Mouse (Mus musculus) duodenum, adult 2 months (tissue): Measurements from ENCODE around the gene Tecr. TPM values are rescaled to one million over a fixed set of nuclear protein-coding genes. Genes with fewer than 3 reads are reported as not detected.

Source experiments
- polyA plus RNA-seq: library from polyadenylated mRNA; depleted of rRNA; stranded (reverse); fragments of >200 nt; gene quantifications from 2 replicates; pipeline ENCODE4 v1.2.3, GENCODE M21; 2012; ENCODE audit warnings: low replicate concordance; rRNA removed

Gene Tecr
- 382 and 409 TPM in 2 replicates for polyA plus RNA-seq

DNA sequence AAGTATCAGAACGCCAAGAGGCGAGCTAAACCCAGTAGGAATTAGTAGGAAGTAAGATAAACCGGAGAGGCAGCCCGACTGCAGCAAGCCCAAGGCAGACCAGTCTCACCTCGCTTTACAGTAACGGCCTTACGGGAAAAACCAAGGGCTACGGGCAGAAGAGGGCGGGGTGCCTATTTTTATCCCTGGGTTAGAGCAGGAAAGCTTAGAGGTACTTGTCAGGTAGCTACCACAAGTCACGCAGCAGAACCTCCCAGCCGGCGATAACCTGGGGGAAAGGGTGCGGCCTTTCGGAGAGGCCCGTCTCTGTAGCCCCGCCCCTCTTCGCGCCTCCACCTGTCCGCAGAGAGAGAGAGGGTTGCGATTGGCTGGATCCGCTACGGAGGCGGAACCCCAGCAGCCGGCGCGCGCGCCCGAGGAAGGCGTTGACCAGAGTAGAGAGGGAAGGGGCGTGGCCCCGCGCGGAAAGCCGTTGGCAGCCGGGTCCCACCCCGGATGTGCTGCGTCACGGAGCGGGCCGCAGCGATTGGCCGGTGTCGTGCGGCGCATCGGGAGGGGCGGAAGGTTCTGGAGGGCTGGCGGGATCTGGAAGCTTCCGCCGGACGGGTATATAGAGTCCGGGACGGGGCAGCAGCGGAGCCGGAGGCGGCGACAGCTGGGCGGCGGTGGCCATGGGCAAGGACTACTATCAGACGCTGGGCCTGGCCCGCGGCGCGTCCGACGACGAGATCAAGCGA is at the start of gene Tecr, which contains the start of gene Dnajb1:
Tecr (minus strand) TSS at position 311 of the 737 bp plus-strand sequence.
Dnajb1 (plus strand) TSS at position 533 of the 737 bp plus-strand sequence.

GRCm38 (mm10) chr8:83652030-83652743 is 44.4 kb upstream of the Tecr start, which contains the start of gene Gipc1:
Gene Gipc1, plus strand, starts transcription at chr8:83652677.

DNA sequence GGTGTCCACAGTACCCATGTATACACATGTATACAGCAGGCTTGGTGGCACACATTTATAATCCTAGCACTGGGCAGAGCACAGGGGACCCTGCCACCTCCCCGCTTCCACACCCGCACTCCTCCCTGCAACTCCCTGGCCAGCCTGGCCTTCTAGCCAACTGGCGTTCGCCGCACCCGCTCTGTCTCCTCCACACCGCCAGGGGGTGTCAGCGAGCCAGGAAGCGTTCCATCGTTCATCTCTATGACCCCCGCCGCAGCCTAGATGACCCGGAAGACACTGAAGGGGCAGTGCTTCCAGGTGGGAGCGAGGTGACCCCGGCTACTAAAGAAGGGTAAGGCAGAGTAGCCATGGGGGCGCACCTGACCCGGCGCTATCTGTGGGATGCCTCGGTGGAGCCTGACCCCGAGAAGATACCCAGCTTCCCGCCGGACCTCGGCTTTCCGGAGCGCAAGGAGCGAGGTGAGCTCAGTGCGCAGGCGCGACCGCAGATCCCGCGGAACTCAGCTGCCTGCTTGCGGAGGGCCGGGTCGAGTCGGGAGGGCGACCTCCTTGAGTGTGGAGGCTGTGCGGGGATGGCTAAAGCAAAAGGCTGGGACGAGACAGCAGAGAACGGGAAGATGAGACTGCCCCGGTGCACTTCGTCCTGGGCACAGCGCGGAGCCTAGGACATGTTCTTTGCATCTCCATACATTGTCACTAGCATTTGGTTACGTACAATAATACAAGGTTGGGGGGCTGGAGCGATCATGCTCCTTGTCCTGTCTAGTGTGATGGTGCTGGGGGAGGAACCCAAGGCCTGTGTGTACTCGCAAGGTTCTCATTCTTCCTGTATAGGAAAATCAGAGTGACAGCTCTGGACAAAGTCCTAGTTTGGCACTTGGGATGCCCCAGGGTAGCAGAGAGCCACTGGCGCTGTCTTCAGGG is 41.0 kb downstream of the Tecr start, which contains the start of gene Ndufb7:
Ndufb7 (plus strand) TSS at position 203 of the 927 bp plus-strand sequence.

GRCm38 (mm10) chr8:83535736-83536135 is 72.0 kb downstream of the Tecr start, which contains the start of gene Olfr370:
Gene Olfr370, plus strand, starts transcription at chr8:83535780.

Other genes starting within 250 kb of the Tecr start
- not detected in 2 replicates for gene Clgn, start 218.1 kb downstream of the Tecr start, polyA plus RNA-seq
- 0.55 and 1.2 TPM in 2 replicates for gene Scoc, start 149.6 kb downstream of the Tecr start, polyA plus RNA-seq
- not detected in 2 replicates for gene Olfr370, start 72.2 kb downstream of the Tecr start, polyA plus RNA-seq
- gene Ndufb7, start 41.3 kb downstream of the Tecr start, polyA plus RNA-seq: 452 and 837 TPM in 2 replicates
- 12.8 and 25.0 TPM in 2 replicates for gene Dnajb1, start 222 bp upstream of the Tecr start, polyA plus RNA-seq
- gene Gipc1, start 44.7 kb upstream of the Tecr start, polyA plus RNA-seq: 40.1 and 49.3 TPM in 2 replicates
- 2.2 and 4.2 TPM in 2 replicates for gene Ptger1, start 58.7 kb upstream of the Tecr start, polyA plus RNA-seq
- gene Pkn1, start 91.2 kb upstream of the Tecr start, polyA plus RNA-seq: 97.3 and 136 TPM in 2 replicates
- gene Ddx39, start 107.2 kb upstream of the Tecr start, polyA plus RNA-seq: 29.8 and 31.1 TPM in 2 replicates
- gene Adgre5, start 133.4 kb upstream of the Tecr start, polyA plus RNA-seq: 24.2 and 25.8 TPM in 2 replicates